Mouse (Mus musculus) lung, embryonic 14.5 days (tissue): ENCODE data around the gene Tada3. TPM values are rescaled to one million over a fixed set of nuclear protein-coding genes. Genes with fewer than 3 reads are reported as not detected.
A peak's percentile ranks its signal among the peaks of the same experiment; 100 is the strongest.
"Not testable (repeated sequence)": the region's sequence is repeated elsewhere in the genome, so short reads cannot be mapped to it uniquely, and the experiment has no call there.

Source experiments
- ATAC-seq: fragments of 200-750 bp; cut with Nextera tagmentation; 2 replicates; pipeline ENCODE4 v1.8.0; 2017; ENCODE audit warnings: mild to moderate bottlenecking, moderate TSS enrichment, moderate library complexity; ENCODE audit not compliant: insufficient read depth
- DNase-seq: peaks from one replicate; pipeline ENCODE4 v3.0.0-alpha.2; 2015
- H3K27ac ChIP-seq: fragments of 300-500 bp; sonication (generic); 2 replicates; pipeline ENCODE4 v1.5.1; 2014; ENCODE audit warnings: low read depth, mild to moderate bottlenecking, moderate library complexity
- H3K27me3 ChIP-seq: fragments of 300-500 bp; sonication (generic); 2 replicates; pipeline ENCODE4 v1.6.1; 2014; ENCODE audit warnings: low read length, control low read depth; ENCODE audit not compliant: insufficient read depth
- H3K36me3 ChIP-seq: fragments of 300-500 bp; sonication (generic); 2 replicates; pipeline ENCODE4 v1.6.1; 2014; ENCODE audit warnings: control low read depth; ENCODE audit not compliant: insufficient read depth
- H3K4me1 ChIP-seq: fragments of 300-500 bp; sonication (generic); 2 replicates; pipeline ENCODE4 v1.6.1; 2014; ENCODE audit warnings: antibody characterized with exemption, control low read depth; ENCODE audit not compliant: insufficient read depth
- H3K4me2 ChIP-seq: fragments of 300-500 bp; sonication (generic); 2 replicates; pipeline ENCODE4 v1.6.1; 2014; ENCODE audit warnings: mild to moderate bottlenecking
- H3K4me3 ChIP-seq: fragments of 300-500 bp; sonication (generic); 2 replicates; pipeline ENCODE4 v1.5.1; 2014; ENCODE audit warnings: low read depth, low read length
- H3K9ac ChIP-seq: fragments of 300-500 bp; sonication (generic); 2 replicates; pipeline ENCODE4 v1.6.1; 2014
- H3K9me3 ChIP-seq: fragments of 300-500 bp; sonication (generic); 2 replicates; pipeline ENCODE4 v1.6.1; 2016; ENCODE audit warnings: low read depth, low read length, control low read depth
- CTCF ChIP-seq: IDR thresholded peaks from 2 replicates; pipeline ENCODE4 v1.5.1; 2016; ENCODE audit warnings: antibody characterized with exemption, low read depth
- WGBS: fragments of 180-500 bp; shearing (Covaris S2); extraction: QIAGEN DNeasy Blood & Tissue Kit; methylation state at CpG from one replicate; pipeline ENCODE4 v1.1.7; 2014; 5-methylcytosine and 5-hydroxymethylcytosine counted together
- microRNA-seq: library from miRNA; unstranded; fragments of <30 nt; microRNA quantifications from one replicate; pipeline ENCODE4, GENCODE M21; 2016; ENCODE audit warnings: borderline number of aligned reads
- polyA plus RNA-seq: library from polyadenylated mRNA; unstranded; fragments of >200 nt; fragmentation: Nextera tagmentation; extraction: Ambion mirVana; gene quantifications from 2 replicates; pipeline ENCODE4 v1.2.1, GENCODE M21; 2014

The Tada3 gene
- polyA plus RNA-seq, 1 experiment from 2014 or later = 45.9 TPM

- DNase-seq (peak; percentile 88), ATAC-seq (peak; percentile 63)
- no peak for TF ChIP-seq CTCF
- peak overlapping the region; percentile 37 for H3K27ac ChIP-seq
- H3K27me3 ChIP-seq = no peaks in the 10 kb centered on the region
- WGBS = 57% methylated on average over 14 of the region's 14 CpGs
- no peaks in the 10 kb centered on the region for H3K9me3 ChIP-seq
- no peak overlapping the region for H3K9ac ChIP-seq
- no peak overlapping the region for H3K4me3 ChIP-seq
- H3K36me3 ChIP-seq = peaks cover 63% of the 10 kb centered on the region
- H3K4me2 ChIP-seq = no peak overlapping the region
- H3K4me1 ChIP-seq = peaks cover 10% of the 10 kb centered on the region; the same call in 1 of the 2 replicates
Observed at GRCm38 (mm10) chr6:113333137-113333950, 44.3 kb downstream of the Tada3 start.

DNA sequence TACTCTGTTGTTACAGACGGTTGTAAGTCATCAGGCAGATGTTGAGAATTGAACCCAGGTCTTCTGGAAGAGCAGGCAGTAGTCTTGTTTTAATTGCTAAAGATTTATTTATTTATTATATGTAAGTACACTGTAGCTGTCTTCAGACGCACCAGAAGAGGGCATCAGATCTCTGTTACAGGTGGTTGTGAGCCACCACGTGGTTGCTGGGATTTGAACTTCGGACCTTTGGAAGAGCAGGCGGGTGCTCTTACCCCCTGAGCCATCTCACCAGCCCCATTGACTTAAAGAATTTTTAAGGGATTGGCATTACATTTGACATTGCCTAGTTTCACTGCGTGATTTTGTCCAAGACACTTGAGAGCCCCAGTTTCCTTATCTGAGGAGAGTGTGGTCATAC lies 44.9 kb downstream of the Tada3 start:
- not testable (repeated sequence) for H3K9ac ChIP-seq, ATAC-seq, H3K4me2 ChIP-seq, H3K27me3 ChIP-seq, DNase-seq, H3K9me3 ChIP-seq, H3K4me3 ChIP-seq
- Histone ChIP-seq H3K4me1 (peaks cover 10% of the 10 kb centered on the region; the same call in 1 of the 2 replicates), H3K27ac (peak overlapping the region; percentile 37), H3K36me3 (peaks cover 62% of the 10 kb centered on the region)
- WGBS = 61% methylated on average over 6 of the region's 6 CpGs

DNA sequence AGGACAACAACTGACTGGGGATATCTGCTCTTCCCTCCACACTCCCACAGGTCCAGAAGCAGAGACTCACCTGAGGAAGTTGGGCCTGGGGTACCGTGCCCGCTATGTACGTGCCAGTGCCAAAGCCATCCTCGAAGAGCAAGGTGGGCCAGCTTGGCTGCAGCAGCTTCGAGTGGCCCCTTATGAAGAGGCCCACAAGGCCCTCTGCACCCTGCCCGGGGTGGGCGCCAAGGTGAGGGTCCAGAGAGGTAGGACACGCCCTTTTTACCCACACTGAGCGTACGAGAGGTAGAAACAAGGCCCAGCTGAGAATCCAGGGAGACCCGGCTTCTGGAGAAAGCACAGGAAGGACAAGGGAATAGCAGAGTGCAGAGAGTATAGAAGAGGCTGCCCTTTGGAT lies 46.0 kb downstream of the Tada3 start:
- TF ChIP-seq CTCF = no peak
- Histone ChIP-seq H3K9me3 (no peaks in the 10 kb centered on the region), H3K36me3 (peaks cover 54% of the 10 kb centered on the region), H3K9ac (no peak overlapping the region), H3K4me2 (no peak overlapping the region), H3K4me3 (no peak overlapping the region), H3K27ac (no peak overlapping the region), H3K27me3 (no peaks in the 10 kb centered on the region), H3K4me1 (peaks cover 5% of the 10 kb centered on the region; the same call in 1 of the 2 replicates)
- DNase-seq (no peak), ATAC-seq (no peak)
- 90% methylated on average over 11 of the region's 11 CpGs for WGBS

DNA sequence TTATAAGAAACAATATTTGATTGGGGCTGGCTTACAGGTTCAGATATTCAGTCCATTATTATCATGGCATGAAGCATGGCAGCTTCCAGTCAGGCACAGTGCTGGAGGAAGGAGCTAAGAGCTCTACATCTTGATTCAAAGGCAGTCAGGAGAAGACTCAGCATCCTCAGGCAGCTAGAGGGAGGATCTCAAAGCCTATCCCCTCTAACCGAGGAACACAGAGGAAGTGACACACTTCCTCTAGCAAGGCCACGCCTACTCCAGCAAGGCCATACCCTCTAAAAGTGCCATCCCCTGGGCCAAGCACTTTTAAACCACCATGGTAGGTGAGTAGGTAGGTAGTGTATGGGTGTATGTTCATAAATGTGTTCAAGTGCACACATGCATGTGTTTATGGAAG lies 47.1 kb downstream of the Tada3 start:
- peak; percentile 19 for DNase-seq
- Histone ChIP-seq H3K4me2 (no peak overlapping the region), H3K4me1 (peaks cover 5% of the 10 kb centered on the region; the same call in 1 of the 2 replicates), H3K9ac (no peak overlapping the region), H3K27me3 (no peaks in the 10 kb centered on the region), H3K27ac (no peak overlapping the region), H3K36me3 (peaks cover 43% of the 10 kb centered on the region), H3K9me3 (no peaks in the 10 kb centered on the region), H3K4me3 (no peak overlapping the region)
- 40% methylated on average over 2 of the region's 2 CpGs for WGBS
- ATAC-seq = no peak
- no peak for TF ChIP-seq CTCF

GRCm38 (mm10) chr6:113329396-113329795 lies 48.3 kb downstream of the Tada3 start:
- H3K27me3 ChIP-seq = no peaks in the 10 kb centered on the region
- no peak for TF ChIP-seq CTCF
- no peak overlapping the region for H3K9ac ChIP-seq
- H3K4me1 ChIP-seq = peaks cover 5% of the 10 kb centered on the region; the same call in 1 of the 2 replicates
- DNase-seq (no peak), ATAC-seq (no peak)
- H3K9me3 ChIP-seq = no peaks in the 10 kb centered on the region
- no peak overlapping the region for H3K4me2 ChIP-seq
- H3K4me3 ChIP-seq = no peak overlapping the region
- WGBS = 81% methylated on average over 1 of the region's 1 CpGs
- H3K27ac ChIP-seq = no peak overlapping the region
- peaks cover 42% of the 10 kb centered on the region for H3K36me3 ChIP-seq

DNA sequence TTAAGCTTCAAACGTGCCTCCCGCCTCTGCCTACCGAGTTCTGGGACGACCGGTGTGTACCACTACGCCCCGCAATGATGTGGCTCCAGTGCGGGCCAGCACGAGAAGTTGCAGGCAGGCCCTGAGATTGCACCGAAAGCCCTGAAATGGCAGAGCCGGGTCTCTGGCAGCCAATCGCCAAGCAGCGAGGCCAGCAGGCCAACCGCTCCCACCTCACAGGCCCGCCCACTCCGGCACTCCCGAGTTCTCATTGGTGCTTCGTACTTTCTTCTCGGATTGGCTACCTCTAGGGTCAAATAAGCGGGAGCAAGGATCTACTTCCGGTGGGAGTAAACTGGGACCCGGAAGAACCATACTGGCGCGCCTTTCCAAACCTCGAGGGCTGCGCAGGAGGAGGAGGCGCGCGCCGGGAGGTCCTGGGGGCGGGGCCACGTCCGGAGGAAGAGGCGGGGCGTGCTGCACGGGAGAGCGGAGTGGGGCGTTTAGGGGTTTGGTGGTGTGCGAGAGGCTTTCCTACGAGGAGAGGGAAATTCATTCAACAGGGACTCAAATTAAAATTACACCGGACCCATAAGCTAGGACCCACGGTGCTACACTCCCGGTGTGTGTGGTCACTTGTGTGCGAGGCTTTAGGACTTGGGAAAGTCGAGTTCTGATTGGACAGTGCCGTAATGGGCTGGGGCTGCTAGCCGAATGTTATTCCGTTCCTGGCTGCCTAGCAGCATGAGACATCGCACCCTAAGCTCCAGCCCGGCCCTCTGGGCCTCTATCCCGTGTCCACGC lies 51.0 kb downstream of the Tada3 start, which contains the start of gene Ogg1:
Ogg1 (plus strand) TSS at position 440 of the 783 bp plus-strand sequence.
- DNase-seq (peak; percentile 99), ATAC-seq (peak; percentile 98)
- Histone ChIP-seq H3K9me3 (no peaks in the 10 kb centered on the region), H3K4me1 (no peaks in the 10 kb centered on the region), H3K9ac (peak within 1 kb of the TSS; percentile 70), H3K27me3 (no peaks in the 10 kb centered on the region), H3K4me3 (peak within 1 kb of the TSS; percentile 62), H3K36me3 (peaks cover 51% of the 10 kb centered on the region), H3K27ac (peak within 1 kb of the TSS; percentile 93), H3K4me2 (peak within 1 kb of the TSS; percentile 91)
- under 1% methylated on average over 52 of the region's 52 CpGs for whole genome bisulfite sequencing
- no peak for TF ChIP-seq CTCF

Small RNA genes within 50 kb of the gene (microRNA-seq; reads per million reads assigned to microRNA genes)
- not detected for gene Gm24387

Other genes starting within 250 kb of the Tada3 start
- 0.61 and 0.80 TPM in 2 replicates for gene Lhfpl4, start 182.5 kb downstream of the Tada3 start, polyA plus RNA-seq
- 41.1 and 47.0 TPM in 2 replicates for gene Mtmr14, start 140.0 kb downstream of the Tada3 start, polyA plus RNA-seq
- not detected in 2 replicates for gene Cpne9, start 95.6 kb downstream of the Tada3 start, polyA plus RNA-seq
- 24.6 and 26.4 TPM in 2 replicates for gene Brpf1, start 70.7 kb downstream of the Tada3 start, polyA plus RNA-seq
- 16.9 and 17.7 TPM in 2 replicates for gene Ogg1, start 50.9 kb downstream of the Tada3 start, polyA plus RNA-seq
- gene Camk1, start 33.9 kb downstream of the Tada3 start, polyA plus RNA-seq = 109 and 110 TPM in 2 replicates
- 211 and 214 TPM in 2 replicates for gene Arpc4, start 232 bp upstream of the Tada3 start, polyA plus RNA-seq
- 2.2 and 2.5 TPM in 2 replicates for gene Ttll3, start 11.4 kb upstream of the Tada3 start, polyA plus RNA-seq
- gene Rpusd3, start 41.5 kb upstream of the Tada3 start, polyA plus RNA-seq = 15.7 and 18.8 TPM in 2 replicates
- not detected in 2 replicates for gene Cidec, start 57.9 kb upstream of the Tada3 start, polyA plus RNA-seq
- gene Jagn1, start 64.7 kb upstream of the Tada3 start, polyA plus RNA-seq = 70.0 and 76.4 TPM in 2 replicates
- 12.0 and 12.2 TPM in 2 replicates for gene Il17re, start 80.6 kb upstream of the Tada3 start, polyA plus RNA-seq
- 7.7 and 9.1 TPM in 2 replicates for gene Il17rc, start 93.5 kb upstream of the Tada3 start, polyA plus RNA-seq
- 20.7 and 27.0 TPM in 2 replicates for gene Creld1, start 105.4 kb upstream of the Tada3 start, polyA plus RNA-seq
- gene Prrt3, start 124.0 kb upstream of the Tada3 start, polyA plus RNA-seq = 0.05 and 0.16 TPM in 2 replicates
- gene Emc3, start 153.8 kb upstream of the Tada3 start, polyA plus RNA-seq = 92.8 and 97.6 TPM in 2 replicates
- 15.4 and 15.7 TPM in 2 replicates for gene Fancd2, start 153.8 kb upstream of the Tada3 start, polyA plus RNA-seq
- gene Fancd2os, start 222.8 kb upstream of the Tada3 start, polyA plus RNA-seq = 0.17 TPM in 1 of 2 replicates, not detected in the other
- 227 and 239 TPM in 2 replicates for gene Brk1, start 226.9 kb upstream of the Tada3 start, polyA plus RNA-seq
- gene Vhl, start 246.1 kb upstream of the Tada3 start, polyA plus RNA-seq = 42.2 and 42.7 TPM in 2 replicates